Mouse (Mus musculus): Measurements from ENCODE around the gene Rufy2.
"Not testable (repeated sequence)": the region's sequence is repeated elsewhere in the genome, so short reads cannot be mapped to it uniquely, and the experiment has no call there.

Rufy2 gene

GRCm38 (mm10) chr10:63051267-63051666 is 71.2 kb downstream of the Rufy2 start:
- no peak for DNase-seq (ENCODE audit: low read depth, low spot score)

- no peak for DNase-seq (ENCODE audit: low read depth, low spot score)
Measured at GRCm38 (mm10) chr10:63052011-63052410, 72.0 kb downstream of the Rufy2 start.

- DNase-seq (ENCODE audit: low read depth, low spot score), result no peak
Measured at GRCm38 (mm10) chr10:63053007-63053406, 73.0 kb downstream of the Rufy2 start.

- DNase-seq (ENCODE audit: low read depth, low spot score), result not testable (repeated sequence)
Measured at GRCm38 (mm10) chr10:63054071-63054470, 74.0 kb downstream of the Rufy2 start.

GRCm38 (mm10) chr10:63054586-63054985 is 74.6 kb downstream of the Rufy2 start:
- DNase-seq (ENCODE audit: low read depth, low spot score), result no peak

GRCm38 (mm10) chr10:63056966-63057750 is 77.1 kb downstream of the Rufy2 start:
- DNase-seq (ENCODE audit: low read depth, low spot score), result no peak

GRCm38 (mm10) chr10:63059862-63060261 is 79.8 kb downstream of the Rufy2 start, which contains the start of gene Pbld1:
Gene Pbld1, plus strand, starts transcription at chr10:63060162.
- no peak for DNase-seq (ENCODE audit: low read depth, low spot score)

GRCm38 (mm10) chr10:63060406-63060805 is 80.4 kb downstream of the Rufy2 start:
- DNase-seq (ENCODE audit: low read depth, low spot score), result no peak

GRCm38 (mm10) chr10:63061266-63061665 is 81.2 kb downstream of the Rufy2 start:
- no peak for DNase-seq (ENCODE audit: low read depth, low spot score)

- no peak for DNase-seq (ENCODE audit: low read depth, low spot score)
Measured at GRCm38 (mm10) chr10:63062696-63063095, 82.7 kb downstream of the Rufy2 start.

- no peak for DNase-seq (ENCODE audit: low read depth, low spot score)
Measured at GRCm38 (mm10) chr10:63063365-63063764, 83.3 kb downstream of the Rufy2 start.

GRCm38 (mm10) chr10:63064516-63064915 is 84.5 kb downstream of the Rufy2 start:
- no peak for DNase-seq (ENCODE audit: low read depth, low spot score)

GRCm38 (mm10) chr10:63065561-63065960 is 85.5 kb downstream of the Rufy2 start:
- no peak for DNase-seq (ENCODE audit: low read depth, low spot score)

GRCm38 (mm10) chr10:63065988-63066387 is 86.0 kb downstream of the Rufy2 start:
- peak; percentile 61 for DNase-seq (ENCODE audit: low read depth, low spot score)
